Mouse (Mus musculus) intestine, embryonic 16.5 days (tissue): ENCODE measurements around the gene Ranbp6. TPM values are rescaled to one million over a fixed set of nuclear protein-coding genes. Genes with fewer than 3 reads are reported as not detected.

Experiments used
- ATAC-seq: fragments of 200-750 bp; cut with Nextera tagmentation; 2 replicates; pipeline ENCODE4 v1.8.0; 2017; ENCODE audit warnings: moderate TSS enrichment, moderate library complexity
- H3K27ac ChIP-seq: fragments of 300-500 bp; sonication (generic); 2 replicates; pipeline ENCODE4 v1.5.1; 2014; ENCODE audit warnings: mild to moderate bottlenecking, low read length
- H3K27me3 ChIP-seq: fragments of 300-500 bp; sonication (generic); replicated peaks from 2 replicates; pipeline ENCODE4 v1.6.1; 2014; ENCODE audit warnings: low read length, control low read depth, mixed read lengths; ENCODE audit not compliant: control insufficient read depth, insufficient read depth
- H3K36me3 ChIP-seq: fragments of 300-500 bp; sonication (generic); 2 replicates; pipeline ENCODE4 v1.6.1; 2014; ENCODE audit warnings: low read length, control low read depth; ENCODE audit not compliant: control insufficient read depth, insufficient read depth
- H3K4me1 ChIP-seq: fragments of 300-500 bp; sonication (generic); 2 replicates; pipeline ENCODE4 v1.6.1; 2014; ENCODE audit warnings: low read length, control low read depth, mixed read lengths; ENCODE audit not compliant: control insufficient read depth, insufficient read depth
- H3K4me2 ChIP-seq: fragments of 300-500 bp; sonication (generic); 2 replicates; pipeline ENCODE4 v1.6.1; 2014; ENCODE audit warnings: low read depth, low read length, control low read depth
- H3K4me3 ChIP-seq: fragments of 300-500 bp; sonication (generic); 2 replicates; pipeline ENCODE4 v1.5.1; 2014; ENCODE audit warnings: mild to moderate bottlenecking, low read length
- H3K9ac ChIP-seq: fragments of 300-500 bp; sonication (generic); 2 replicates; pipeline ENCODE4 v1.6.1; 2014; ENCODE audit warnings: low read depth, low read length
- H3K9me3 ChIP-seq: fragments of 300-500 bp; sonication (generic); 2 replicates; pipeline ENCODE4 v1.6.1; 2016; ENCODE audit warnings: low read length, control low read depth; ENCODE audit not compliant: control insufficient read depth
- WGBS: fragments of 180-500 bp; shearing (Covaris S2); extraction: QIAGEN DNeasy Blood & Tissue Kit; methylation state at CpG from one replicate; pipeline ENCODE4 v1.1.7; 2014; 5-methylcytosine and 5-hydroxymethylcytosine counted together
- polyA plus RNA-seq: library from polyadenylated mRNA; unstranded; fragments of >200 nt; fragmentation: Nextera tagmentation; extraction: Ambion mirVana; gene quantifications from 2 replicates; pipeline ENCODE4 v1.2.1, GENCODE M21; 2015

Gene Ranbp6
- polyA plus RNA-seq, 1 experiment from 2014 or later, result 9.9 TPM

DNA sequence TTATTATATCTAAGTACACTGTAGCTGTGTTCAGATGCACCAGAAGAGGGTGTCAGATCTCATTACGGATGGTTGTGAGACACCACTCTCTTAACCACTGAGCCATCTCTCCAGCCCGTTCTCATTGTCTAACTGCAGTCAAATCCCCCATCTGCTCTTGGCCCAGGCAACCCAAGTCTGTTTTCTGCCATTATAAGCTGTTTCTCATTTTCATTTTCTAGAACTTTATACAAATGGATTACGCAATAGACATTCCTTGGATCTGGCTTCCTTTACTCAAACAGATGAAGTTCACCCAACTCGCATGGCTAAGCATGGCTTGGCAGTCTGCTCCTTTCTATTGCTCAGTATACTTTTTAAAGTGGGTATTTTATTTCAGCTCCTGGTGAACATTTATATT lies 27.9 kb upstream of the Ranbp6 start:
- ATAC-seq, result no peak
- no peak overlapping the region for H3K9ac ChIP-seq
- no peaks in the 10 kb centered on the region for H3K27me3 ChIP-seq
- no peaks in the 10 kb centered on the region for H3K9me3 ChIP-seq
- WGBS, result 79% methylated on average over 4 of the region's 4 CpGs
- no peak overlapping the region for H3K27ac ChIP-seq
- H3K4me3 ChIP-seq, result no peak overlapping the region
- H3K4me2 ChIP-seq, result no peak overlapping the region
- peaks cover 9% of the 10 kb centered on the region; the same call in 1 of the 2 replicates for H3K4me1 ChIP-seq
- no peaks in the 10 kb centered on the region for H3K36me3 ChIP-seq

DNA sequence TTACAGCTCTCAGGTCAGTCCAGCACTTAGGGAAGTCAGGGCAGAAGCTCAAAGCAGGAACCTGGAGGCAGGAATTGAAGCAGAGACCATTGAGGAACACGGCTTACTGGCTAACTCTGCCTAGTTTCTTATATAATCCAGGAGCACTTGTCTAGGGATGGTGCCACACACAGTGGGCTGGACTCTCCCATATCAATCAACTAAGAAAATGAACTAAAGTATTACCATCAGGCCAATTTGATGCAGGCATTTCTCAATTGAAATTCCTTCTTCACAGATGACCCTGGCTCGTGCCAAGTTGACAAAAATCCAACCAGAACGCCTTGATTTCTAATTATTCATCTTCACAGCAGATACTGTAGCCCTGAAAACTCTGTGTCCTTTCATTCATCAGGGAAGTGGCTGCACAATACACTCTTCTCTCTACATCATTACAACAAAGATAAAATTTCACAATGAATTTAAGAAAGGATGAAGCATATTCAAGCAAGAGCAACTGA lies 25.9 kb upstream of the Ranbp6 start:
- Histone ChIP-seq H3K4me1 (peaks cover 6% of the 10 kb centered on the region; the same call in 1 of the 2 replicates), H3K36me3 (no peaks in the 10 kb centered on the region), H3K9me3 (no peaks in the 10 kb centered on the region), H3K27ac (no peak overlapping the region), H3K4me2 (no peak overlapping the region), H3K9ac (no peak overlapping the region), H3K27me3 (no peaks in the 10 kb centered on the region), H3K4me3 (no peak overlapping the region)
- 88% methylated on average over 3 of the region's 3 CpGs for WGBS
- ATAC-seq, result no peak

DNA sequence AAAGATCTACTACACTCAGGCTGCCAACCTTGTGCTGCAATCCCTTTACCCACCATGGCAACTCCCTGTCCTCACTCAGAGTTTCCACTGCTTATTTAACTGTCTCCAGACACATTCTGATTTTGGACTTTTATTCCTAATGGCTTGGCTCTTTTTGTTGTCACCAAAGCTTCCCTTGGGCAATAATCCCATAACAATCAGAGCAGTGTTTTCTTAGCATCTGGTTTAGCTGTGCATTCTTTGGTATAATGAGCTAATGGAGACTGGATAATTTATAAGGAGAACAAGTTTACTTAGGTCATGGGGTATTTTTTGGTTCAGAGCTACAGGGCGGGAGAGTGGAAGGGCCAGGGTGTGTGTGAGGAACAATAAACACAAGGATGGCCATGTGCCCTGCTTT lies 25.4 kb upstream of the Ranbp6 start:
- ATAC-seq, result no peak
- no peaks in the 10 kb centered on the region for H3K27me3 ChIP-seq

DNA sequence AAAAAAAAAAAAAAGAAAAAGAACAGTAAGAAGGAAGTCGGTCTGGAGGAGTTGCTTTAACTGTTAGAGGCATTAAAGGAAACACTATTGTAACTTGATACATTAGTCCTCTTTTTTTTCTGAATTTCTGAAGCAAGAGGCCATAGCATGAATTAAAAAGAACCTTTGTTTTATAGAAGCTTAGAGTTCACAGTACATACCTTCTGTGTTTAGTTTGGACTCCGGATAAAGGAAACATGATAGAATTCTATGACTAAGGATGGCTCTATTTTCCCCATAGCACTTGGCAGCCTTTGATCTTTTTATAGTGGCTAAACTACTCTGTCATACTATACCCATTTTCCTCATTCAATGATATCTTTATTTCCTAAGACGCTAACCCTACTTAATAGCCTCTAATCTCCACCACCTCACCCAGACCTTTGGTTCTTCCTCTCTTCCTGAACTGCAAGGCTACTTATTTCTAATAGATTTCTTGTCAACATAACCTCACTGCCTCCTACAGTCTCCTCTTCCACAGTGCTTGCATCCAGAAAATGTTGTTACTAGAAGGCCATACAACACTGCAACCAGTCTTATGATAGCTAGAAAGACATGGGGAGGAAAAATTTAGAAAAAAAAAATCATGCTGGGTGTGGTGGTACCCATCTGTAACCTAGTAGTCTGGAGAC lies 22.7 kb upstream of the Ranbp6 start:
- peak; percentile 76 for ATAC-seq
- no peak overlapping the region for H3K4me2 ChIP-seq
- no peaks in the 10 kb centered on the region for H3K27me3 ChIP-seq
- 41% methylated on average over 3 of the region's 3 CpGs for WGBS
- H3K4me1 ChIP-seq, result no peaks in the 10 kb centered on the region
- no peak overlapping the region for H3K27ac ChIP-seq
- no peaks in the 10 kb centered on the region for H3K9me3 ChIP-seq
- no peaks in the 10 kb centered on the region for H3K36me3 ChIP-seq
- no peak overlapping the region for H3K9ac ChIP-seq
- no peak overlapping the region for H3K4me3 ChIP-seq

More for the DNA sequence above, 25.4 kb upstream of the Ranbp6 start:
- Histone ChIP-seq H3K4me2 (no peak overlapping the region), H3K36me3 (no peaks in the 10 kb centered on the region), H3K9ac (no peak overlapping the region), H3K27ac (no peak overlapping the region), H3K9me3 (no peaks in the 10 kb centered on the region), H3K4me1 (peaks cover 5% of the 10 kb centered on the region; the same call in 1 of the 2 replicates), H3K4me3 (no peak overlapping the region)
- 78% methylated on average over 1 of the region's 1 CpGs for WGBS

DNA sequence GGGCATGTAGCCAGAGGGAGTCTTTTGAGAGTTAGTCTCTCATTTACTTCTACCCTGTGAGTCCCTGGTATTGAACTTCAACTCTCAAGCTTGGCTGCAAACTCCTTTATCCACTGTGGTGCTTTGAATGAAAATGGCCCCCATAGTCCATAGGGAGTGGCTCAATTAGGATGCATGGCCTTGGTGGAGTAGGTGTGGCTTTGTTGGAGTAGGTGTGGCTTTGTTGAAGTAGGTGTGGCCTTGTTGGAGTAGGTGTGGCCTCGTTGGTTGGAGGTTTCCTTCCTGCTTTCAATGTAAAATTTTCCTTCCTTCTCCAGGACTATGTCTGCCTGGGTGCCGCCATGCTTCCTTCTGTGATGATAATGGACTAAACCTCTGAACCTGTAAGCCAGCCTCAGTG lies 18.1 kb upstream of the Ranbp6 start:
- ATAC-seq, result no peak
- H3K4me3 ChIP-seq, result no peak overlapping the region
- no peaks in the 10 kb centered on the region for H3K4me1 ChIP-seq
- no peaks in the 10 kb centered on the region for H3K36me3 ChIP-seq
- H3K27ac ChIP-seq, result no peak overlapping the region
- no peak overlapping the region for H3K4me2 ChIP-seq
- no peaks in the 10 kb centered on the region for H3K27me3 ChIP-seq
- H3K9me3 ChIP-seq, result no peaks in the 10 kb centered on the region
- 69% methylated on average over 2 of the region's 2 CpGs for WGBS
- no peak overlapping the region for H3K9ac ChIP-seq

DNA sequence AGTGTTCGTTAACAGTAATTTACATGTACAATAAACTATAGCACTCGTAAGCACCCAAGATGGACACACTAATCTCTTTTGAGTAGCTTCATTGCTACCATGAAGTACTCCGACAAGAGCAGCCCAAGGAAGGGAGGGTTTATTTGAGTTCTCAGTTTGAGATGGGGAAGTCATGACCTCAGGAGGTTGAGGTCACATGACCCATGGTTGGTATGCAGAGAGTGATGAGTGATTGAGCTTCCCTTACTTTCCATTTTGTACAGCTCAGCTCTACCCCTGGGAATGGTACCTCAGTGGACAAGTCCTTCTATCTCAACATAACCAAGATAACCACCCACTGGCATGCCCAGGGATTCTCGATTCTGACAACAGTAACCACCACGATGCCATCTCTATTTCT lies 15.8 kb upstream of the Ranbp6 start:
- H3K4me3 ChIP-seq, result no peak overlapping the region
- 81% methylated on average over 5 of the region's 5 CpGs for WGBS
- H3K27ac ChIP-seq, result no peak overlapping the region
- no peaks in the 10 kb centered on the region for H3K36me3 ChIP-seq
- no peak overlapping the region for H3K4me2 ChIP-seq
- ATAC-seq, result no peak
- H3K9ac ChIP-seq, result no peak overlapping the region
- no peaks in the 10 kb centered on the region for H3K9me3 ChIP-seq
- no peaks in the 10 kb centered on the region for H3K27me3 ChIP-seq
- H3K4me1 ChIP-seq, result no peaks in the 10 kb centered on the region

DNA sequence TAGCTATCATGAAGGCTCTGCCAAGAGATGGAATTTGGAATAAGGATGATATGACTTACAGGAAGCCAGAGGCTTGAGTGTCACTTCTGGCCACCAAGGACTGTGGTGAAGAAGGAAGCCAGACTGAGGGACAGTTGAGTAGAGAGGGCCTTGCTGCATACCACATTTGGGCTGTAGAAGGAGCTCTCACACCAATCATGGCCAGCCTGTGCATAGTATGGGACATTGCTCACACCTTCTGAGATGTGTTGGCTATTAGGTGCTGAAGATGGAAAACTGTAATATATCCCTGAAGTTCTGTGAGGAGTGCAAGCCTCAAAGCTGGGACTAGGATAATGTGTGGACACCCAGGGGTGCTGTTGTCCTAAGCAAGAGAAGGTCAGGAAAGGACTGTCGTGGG lies 13.9 kb upstream of the Ranbp6 start:
- H3K4me1 ChIP-seq, result no peaks in the 10 kb centered on the region
- peak; percentile 63; the same call in 1 of the 2 replicates for ATAC-seq
- H3K27me3 ChIP-seq, result no peaks in the 10 kb centered on the region
- no peak overlapping the region for H3K4me2 ChIP-seq
- no peaks in the 10 kb centered on the region for H3K9me3 ChIP-seq
- H3K36me3 ChIP-seq, result no peaks in the 10 kb centered on the region
- H3K4me3 ChIP-seq, result no peak overlapping the region
- WGBS, result 81% methylated on average over 1 of the region's 1 CpGs
- H3K27ac ChIP-seq, result no peak overlapping the region
- no peak overlapping the region for H3K9ac ChIP-seq

DNA sequence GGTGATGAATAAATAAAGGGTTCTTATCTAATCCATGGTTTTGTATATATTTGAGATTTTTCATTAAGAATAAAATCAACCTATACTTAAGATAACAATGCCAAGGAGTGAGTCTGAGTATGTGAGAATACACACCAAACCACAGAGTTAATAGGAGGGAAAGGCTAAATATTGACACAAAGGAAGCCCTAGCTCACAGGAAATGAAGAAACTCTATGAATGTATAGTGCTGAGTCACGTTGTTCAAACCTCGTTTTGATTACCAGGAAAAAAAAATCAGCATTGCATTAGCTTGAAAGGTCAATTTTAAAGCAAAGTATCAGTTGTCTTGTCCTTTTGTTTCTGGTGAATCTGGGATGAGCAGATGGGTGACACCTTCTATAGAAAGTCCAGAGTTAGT lies 12.2 kb upstream of the Ranbp6 start:
- Histone ChIP-seq H3K9ac (no peak overlapping the region), H3K27ac (no peak overlapping the region), H3K36me3 (no peaks in the 10 kb centered on the region), H3K4me3 (no peak overlapping the region), H3K9me3 (no peaks in the 10 kb centered on the region), H3K4me1 (no peaks in the 10 kb centered on the region), H3K4me2 (no peak overlapping the region), H3K27me3 (no peaks in the 10 kb centered on the region)
- no peak for ATAC-seq
- 55% methylated on average over 2 of the region's 2 CpGs for WGBS

DNA sequence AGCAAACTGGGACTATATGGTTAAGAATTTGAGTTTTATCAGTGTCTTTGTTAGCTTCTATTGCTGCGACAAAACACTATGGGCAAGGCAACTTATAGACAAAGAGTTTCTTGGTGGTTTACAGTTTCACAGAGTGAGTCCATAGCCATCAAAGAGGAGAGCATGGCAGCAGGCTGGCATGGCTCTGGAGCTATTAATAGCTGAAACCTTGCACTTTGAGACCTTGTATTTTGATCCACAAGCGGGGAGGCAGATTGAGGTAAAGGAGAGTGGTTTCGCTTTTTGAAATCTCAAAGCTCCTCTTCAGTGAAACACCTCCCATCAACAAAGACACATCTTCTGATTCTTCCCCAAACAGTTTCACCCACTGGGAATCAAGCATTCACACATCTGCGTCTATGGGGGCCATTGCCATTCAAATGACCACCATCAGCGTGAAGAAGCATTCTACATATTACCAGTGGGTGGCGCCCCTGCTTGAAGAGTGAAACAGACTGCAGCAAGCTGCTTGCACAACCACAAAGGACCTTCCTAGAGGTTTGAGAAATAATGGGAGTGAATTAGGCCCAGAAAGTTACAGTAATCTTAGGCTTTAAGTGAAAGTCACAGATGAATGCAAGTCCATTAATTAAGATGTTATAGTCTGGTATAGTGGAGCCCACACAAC lies 11.4 kb upstream of the Ranbp6 start:
- no peaks in the 10 kb centered on the region for H3K36me3 ChIP-seq
- no peaks in the 10 kb centered on the region for H3K27me3 ChIP-seq
- 58% methylated on average over 6 of the region's 6 CpGs for WGBS
- H3K4me1 ChIP-seq, result no peaks in the 10 kb centered on the region
- H3K9me3 ChIP-seq, result no peaks in the 10 kb centered on the region
- H3K4me3 ChIP-seq, result no peak overlapping the region
- H3K4me2 ChIP-seq, result no peak overlapping the region
- no peak overlapping the region for H3K27ac ChIP-seq
- peak; percentile 28; the same call in 1 of the 2 replicates for ATAC-seq
- no peak overlapping the region for H3K9ac ChIP-seq
